Mouse (Mus musculus): ENCODE data around the gene Plekhg6.

The Plekhg6 gene

DNA sequence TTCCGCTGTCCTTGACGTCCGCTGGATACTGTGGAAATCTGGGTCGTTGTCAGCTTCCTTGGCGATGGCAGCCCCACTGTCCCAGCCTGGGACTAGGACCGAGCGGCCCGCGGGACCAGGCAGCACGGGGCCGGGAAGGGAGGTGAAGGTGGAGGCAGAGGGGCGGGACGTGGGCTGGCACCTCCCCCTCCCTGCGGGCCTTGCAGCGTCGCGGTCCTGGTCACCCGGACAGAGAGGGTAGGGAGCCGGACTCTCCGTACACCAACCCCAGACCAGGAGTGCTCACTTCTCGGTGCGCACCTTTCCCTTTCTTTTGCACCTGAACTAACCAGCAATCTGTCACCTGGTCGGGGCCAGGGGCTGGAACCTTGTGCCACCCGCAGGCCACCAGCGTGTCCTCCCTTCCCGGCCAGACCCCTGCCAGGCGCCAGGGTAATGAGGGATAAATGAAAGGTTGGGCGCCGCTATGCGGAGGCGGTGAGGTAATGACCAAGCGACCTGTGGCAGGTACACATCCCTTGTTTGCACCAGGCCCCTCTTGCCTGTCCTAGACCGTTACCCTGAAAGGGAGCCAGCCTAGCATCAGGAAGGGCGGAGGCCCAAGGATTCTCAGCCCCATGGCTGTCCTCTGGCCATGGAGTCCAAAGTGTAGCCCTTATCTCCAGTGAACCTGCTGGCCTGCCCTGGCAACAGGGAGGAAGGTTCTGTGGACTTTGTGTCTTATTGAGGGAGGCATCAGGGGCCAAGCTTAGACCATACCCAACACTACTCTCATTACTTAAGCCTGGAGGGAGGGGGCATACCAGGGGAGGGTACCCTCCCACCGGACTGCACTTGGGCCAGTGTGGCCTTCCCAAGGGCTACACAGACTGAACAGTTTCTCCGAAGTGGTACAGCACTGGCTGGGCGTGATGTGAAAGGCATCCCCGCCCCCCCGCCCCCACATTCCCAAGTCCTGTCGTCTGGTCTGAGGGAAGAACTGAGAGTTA is at the start of gene Plekhg6:
Gene Plekhg6, minus strand, starts transcription at position 422 of the 989 bp plus-strand sequence.
- DNase-seq (ENCODE audit: extremely low read depth, insufficient read length, low spot score) = no peak

DNA sequence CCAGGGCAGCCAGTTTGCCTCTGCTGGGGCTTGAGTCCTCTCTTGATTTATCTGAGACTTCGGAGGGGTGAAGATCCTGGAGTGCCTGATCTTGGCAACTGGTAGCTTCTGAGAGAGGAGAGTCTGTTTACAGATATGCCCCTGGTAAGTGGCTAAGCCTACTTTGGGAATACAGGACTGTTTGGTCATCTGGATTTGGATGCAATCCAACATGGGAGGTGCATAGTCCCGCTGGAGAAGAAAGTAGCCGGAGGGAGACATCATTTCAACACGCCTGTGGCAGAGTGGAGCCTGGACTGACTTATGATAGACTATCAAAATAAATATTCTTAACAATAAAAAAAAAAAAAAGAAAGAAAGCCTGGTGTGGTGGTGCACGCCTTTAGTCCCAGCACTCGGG is 49.1 kb upstream of the Plekhg6 start:
- DNase-seq (ENCODE audit: extremely low read depth, insufficient read length, low spot score) = no peak

DNA sequence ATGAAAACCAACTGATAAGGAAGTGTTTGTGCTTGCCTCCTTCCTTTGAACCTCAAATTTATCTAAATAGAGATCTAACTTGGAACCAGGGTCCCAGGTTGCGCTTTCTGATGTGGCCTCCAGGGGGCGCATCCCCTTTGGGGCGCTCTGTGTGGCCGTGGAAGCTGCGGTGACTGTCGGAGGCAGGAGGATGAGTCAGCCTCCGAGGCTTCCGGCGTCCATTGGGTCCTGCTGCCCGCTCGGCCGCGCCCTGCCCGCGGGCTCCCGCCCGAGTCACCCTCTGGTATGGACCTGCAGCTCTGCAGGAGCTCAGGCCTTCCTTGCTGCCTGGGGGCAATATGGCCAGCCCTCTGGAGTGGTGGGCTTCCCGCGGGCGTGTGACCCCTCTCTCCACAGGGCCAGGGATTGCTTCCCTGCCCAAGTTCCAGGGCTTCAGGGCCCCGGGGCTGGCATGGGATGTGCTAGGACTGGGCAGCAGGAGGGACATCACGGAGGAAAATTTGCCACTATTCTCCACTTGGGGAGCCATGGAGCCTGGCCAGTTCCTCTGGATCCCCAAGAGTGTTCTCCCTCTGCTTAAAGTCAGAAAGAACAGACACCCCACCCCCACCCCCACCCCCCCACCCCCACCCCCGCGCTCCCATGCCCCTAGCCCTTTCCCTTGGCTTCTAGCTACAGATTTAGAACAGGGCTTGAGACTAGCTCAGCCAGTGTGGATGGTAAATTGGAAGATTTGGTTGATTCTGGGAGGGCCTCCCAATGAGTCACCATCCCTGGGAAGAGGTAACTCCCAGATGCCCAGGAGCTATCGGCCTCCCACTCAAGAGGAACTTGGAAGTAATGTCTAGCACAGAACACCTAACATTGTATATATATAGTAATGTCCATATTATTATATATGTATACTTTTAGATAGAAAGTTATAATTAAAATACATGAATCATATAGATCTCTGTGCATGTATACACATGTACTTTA is 46.1 kb upstream of the Plekhg6 start:
- DNase-seq (ENCODE audit: extremely low read depth, insufficient read length, low spot score) = peak; percentile 98

DNA sequence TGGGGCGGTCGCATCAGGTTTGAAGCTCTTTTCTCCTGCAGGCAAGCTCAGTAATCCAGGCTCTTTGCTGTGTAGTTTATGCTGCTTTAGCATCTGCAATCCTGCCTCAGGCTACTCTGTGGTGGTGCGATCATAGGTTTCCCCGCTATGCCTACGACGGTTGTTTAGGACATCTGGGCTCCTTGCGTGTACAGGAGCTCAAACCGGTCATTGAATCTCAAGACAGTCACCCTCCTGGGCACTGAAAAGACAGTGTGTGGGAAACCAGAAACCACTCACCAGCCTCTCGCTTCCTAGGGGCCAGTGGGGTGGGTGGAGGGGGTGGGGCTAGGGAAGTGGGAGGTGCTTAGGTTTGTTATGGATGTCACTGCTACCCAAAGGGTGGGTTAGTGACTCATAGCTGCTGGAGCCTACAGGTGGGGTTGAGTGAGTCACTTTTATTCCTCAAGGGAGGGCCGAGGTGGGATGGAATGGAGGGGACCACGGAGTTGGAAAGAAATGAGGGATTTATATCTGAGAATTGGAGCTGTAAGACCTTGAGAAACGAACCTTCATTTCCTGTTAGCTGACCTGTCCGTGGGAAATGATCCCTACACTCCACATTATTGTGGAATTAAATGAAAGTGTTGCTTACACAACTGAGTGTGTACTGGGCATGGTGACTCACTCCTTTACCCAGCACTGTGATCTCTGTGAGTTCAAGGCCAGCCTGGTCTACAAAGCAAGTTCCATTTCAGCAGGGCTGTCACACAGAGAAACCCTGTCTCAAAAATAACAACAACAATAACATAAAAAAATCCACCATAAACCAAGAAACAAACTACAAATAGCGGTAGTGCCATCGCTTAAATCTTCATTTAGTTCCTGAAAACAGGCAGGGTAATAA is 44.9 kb upstream of the Plekhg6 start:
- DNase-seq (ENCODE audit: extremely low read depth, insufficient read length, low spot score) = peak; percentile 84

DNA sequence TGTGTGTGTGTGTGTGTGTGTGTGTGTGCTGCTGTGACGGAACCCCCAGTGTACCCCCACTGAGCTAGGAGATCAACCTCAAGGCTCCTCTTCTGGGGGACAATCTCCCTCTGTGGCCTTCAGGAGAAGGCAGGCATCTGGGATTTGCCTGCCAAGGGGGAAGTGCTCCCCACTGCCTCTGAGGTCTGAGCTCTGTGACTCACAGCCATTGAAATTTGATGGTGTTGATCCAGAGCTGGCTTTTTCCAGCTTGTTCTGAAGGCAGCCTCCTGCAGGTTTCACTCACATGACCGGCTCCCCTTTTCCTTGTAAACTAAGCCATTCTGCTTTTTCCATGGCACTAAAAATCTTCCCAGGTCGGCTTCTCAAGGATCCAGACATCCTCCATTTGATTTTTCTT is 43.6 kb upstream of the Plekhg6 start:
- DNase-seq (ENCODE audit: extremely low read depth, insufficient read length, low spot score) = peak; percentile 53

DNA sequence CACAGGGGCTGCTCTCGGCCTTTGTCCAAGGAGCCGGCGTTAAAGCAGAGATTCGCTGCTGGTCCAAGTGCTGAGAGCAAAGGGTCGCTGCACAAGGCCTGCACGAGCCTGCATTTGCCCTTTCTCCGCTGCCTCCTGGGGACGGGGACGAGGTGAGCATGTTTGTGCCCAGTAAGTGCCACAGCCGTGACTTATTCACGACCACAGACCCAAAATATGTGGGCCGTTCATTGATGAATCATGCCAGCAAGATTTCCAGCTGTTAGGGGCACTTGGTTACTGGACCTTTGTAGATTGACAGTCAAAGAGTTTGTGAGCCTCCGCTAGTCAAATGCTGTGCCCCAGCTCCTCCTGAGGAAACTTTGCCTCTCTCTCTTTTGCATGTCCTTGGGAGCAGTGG is 42.9 kb upstream of the Plekhg6 start:
- peak; percentile 52 for DNase-seq (ENCODE audit: extremely low read depth, insufficient read length, low spot score)

DNA sequence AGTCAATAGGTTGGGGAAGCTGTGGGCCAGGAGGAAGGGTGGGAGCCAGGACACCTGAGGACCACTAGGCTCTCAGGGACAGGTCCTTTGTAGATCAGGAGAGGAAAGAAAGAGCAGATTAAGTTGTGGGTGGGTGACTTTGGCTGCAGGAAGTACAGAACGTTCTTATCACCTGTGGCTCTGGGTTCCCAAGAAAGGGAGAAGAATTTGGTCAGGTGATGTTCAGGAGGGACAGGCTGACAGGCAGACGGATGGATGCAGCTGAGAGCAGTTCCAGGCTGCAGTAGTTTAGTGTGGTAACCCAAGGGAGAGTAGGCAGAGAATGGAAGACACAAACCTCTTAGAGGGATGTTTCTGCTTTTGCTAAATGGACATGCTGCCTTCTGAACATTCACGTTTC is 42.5 kb upstream of the Plekhg6 start:
- no peak for DNase-seq (ENCODE audit: extremely low read depth, insufficient read length, low spot score)

DNA sequence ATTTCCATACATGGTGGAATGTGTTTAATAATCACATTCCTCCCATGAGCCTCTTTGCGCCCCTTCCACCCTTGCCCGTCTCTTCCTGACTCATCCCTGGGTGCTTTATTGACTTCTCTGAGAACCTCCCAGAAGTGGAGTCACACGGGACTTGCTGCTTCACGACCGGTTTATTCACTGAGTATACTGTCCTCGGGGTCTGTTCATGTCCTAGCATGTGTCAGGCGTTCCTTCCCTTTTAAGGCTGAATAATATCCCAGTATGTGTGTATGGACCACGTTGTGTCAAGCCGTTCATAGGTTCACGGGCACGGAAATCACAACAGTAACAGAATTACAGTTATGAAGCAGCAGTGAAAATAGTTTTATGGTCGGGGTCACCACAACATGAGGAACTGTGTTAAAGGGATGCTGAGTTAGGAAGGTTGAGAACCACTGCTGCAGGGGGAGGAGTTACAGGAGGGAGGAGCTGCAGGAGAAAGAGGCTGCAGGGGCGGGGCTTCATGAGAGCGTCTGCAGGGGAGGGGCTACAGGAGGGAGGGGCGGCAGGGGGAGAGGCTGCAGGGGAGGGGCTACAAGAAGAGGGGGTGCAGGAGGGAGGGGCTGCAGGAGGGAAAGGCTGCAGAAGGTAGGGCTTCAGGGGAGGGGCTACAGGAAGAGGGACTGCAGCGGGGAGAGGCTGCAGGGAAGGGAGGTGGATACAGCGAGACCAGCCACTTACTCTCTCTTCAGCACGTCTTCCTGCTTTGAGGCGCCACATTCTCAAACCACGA is 41.6 kb upstream of the Plekhg6 start:
- peak; percentile 87 for DNase-seq (ENCODE audit: extremely low read depth, insufficient read length, low spot score)

DNA sequence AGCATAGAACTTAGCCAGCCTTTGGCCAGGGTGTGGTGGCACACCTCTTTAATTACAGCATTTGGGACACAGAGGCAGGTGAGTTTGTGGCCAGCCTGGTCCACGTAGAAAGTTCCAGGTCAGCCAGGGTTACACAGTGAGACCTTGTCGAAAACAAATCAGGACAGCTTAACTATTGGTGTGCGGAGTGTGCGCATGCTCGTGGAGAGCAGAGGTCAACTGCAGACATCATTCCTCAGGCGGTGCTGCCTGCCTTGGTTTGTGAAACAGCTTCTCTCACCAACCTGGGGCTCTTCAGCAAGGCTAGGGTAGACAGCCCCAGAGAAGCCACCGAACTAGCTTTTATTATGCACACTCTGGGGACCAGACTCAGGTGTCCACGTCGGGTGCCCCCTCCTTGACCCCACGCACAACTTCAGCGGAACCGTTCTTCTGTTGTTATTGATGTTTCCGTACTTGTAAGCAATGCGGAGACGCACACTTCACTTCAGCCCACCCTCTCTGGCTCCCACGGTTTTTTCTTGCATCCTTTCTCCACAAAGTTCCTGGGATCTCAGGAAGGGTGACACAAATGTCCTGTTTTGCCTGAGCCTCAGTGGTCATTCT is 40.0 kb upstream of the Plekhg6 start:
- DNase-seq (ENCODE audit: extremely low read depth, insufficient read length, low spot score) = no peak

DNA sequence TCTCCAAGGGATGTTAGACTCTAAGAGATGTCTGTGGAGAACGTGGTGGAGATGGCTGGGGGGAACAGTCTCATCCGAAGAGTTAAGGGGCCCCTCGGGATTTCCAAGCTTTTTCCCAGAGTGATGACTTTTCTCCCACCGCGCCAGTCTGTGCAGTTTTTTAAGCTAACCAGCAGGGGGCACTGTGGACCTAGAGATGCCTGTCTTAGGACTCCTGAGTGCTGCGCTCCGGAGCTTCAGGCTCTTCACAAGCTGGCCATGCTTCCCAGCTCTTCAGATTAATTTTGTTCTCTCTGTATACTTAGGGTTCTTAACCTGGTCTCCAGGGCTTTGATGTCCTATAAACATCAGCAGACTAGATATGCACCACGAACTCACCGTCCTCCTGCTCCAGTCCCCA is 38.2 kb upstream of the Plekhg6 start:
- DNase-seq (ENCODE audit: extremely low read depth, insufficient read length, low spot score) = no peak

DNA sequence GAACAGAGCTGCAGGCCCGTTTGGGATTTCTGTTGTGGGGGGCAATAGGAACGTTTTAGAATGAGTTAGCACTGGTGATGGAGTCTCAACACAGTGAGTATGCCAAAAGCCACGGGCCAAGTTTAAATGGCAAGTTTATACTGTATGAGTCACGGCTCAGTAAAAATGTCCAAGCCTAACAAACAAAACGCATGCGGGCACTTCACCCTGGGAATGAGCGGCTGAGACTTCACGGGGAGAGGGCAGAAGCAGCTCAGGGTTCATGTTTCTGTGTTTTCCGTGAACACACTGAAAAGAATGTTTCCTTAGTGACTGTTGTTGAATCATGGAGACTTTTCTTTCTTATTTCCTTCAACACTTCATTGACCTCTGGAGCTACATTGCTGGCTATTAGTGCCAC is 32.7 kb upstream of the Plekhg6 start:
- peak; percentile 68 for DNase-seq (ENCODE audit: extremely low read depth, insufficient read length, low spot score)

DNA sequence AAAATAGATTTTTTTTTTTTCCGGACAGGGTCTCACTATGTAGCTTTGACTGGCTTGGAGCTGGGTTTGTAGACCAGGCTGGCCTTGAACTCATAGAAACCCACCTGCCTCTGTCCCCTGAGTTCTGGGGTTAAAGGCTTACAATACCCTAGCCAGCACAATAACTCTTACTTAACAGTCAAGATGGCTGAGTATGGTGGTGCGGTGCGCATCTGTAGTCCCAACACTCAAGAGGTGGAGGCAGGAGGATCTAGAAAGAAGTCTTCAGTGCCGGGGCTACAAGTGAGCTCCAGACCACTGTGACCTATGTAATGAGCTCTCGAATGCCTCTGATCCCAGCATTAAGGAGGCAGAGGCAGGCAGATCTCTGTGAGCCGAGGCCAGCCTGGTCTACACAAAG is 31.1 kb upstream of the Plekhg6 start:
- no peak for DNase-seq (ENCODE audit: extremely low read depth, insufficient read length, low spot score)

DNA sequence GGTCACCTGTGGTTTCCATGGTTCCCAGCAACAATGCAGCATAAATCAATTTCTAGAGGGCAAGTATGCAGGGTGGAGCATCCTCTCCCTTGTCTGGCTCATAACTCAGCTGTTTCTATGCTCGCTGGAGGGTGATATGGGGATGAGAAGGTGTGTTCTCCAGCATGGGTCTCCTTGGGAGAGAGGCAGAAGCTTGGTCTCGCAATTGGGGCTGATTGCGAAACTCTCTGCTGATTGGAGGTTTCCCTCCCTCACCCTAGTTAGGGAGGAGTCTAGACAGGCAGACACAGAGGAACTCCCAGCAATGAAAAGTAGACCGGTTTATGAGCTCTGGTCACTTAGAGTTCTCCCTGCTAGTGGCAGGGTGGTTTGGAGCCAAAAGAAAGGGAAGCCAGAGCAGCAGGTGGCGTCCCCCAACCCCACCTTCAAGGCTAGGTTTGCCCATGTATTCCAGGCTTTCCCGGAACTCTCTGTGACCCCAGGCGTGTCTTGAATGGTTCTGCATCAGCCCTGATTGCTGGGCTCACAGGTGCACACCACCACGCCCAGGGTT is 30.5 kb upstream of the Plekhg6 start:
- peak; percentile 49 for DNase-seq (ENCODE audit: extremely low read depth, insufficient read length, low spot score)

DNA sequence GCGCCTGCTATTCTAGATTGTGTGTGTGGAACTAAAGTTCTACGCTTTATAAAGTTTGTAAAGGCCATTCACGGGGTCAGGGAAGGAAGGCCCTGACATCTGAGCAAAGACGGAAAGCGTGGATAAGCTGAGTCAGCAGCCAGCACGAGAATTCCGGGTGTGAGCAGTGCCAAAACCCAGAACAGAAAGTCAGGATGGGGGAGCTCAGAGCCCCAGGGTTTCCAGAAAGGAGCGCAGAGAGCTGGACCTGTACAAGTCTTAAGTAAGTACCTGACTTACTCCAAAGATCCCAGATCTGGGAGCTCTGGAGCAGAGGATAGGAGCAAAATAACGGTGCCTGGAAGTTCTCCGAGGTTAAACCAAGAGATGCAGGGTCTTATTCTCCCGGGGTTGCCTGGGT is 30.0 kb upstream of the Plekhg6 start:
- DNase-seq (ENCODE audit: extremely low read depth, insufficient read length, low spot score) = no peak

DNA sequence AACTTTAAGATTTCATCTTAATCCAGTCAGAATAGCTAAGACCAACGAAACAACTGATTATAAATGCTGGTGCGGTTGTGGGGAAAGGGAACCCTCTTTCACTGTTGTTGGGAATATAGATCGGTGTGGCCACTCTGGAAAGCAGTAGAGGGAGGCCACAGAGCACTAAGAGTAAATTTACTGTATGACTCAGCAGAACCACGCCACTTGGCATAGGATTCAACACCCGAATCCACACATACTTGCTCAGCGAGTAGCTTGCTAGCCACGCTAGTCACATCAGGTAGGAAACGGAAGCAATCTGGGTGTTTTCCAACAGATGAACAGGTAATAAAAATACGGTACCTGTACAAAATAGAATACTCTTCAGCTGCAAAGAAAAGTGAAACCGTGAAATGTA is 27.1 kb upstream of the Plekhg6 start:
- no peak for DNase-seq (ENCODE audit: extremely low read depth, insufficient read length, low spot score)

DNA sequence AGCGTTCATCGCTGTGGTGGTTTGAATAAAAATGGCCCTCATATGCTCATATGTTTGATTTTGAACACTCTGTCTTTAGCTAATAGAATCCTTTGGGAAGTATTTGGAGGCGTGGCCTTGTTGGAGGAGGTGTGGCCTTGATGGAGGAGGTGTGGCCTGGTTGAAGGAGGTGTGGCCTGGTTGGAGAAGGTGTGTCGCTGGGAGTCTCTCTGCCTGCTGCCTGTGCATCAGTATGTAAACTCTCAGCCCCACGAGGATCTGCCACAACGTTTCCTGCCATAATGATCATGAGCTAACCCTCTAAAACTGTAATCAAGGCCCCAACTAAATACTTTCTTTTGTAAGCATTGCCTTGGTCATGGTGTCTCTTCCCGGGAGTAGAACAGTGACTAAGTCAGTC is 26.6 kb upstream of the Plekhg6 start:
- DNase-seq (ENCODE audit: extremely low read depth, insufficient read length, low spot score) = peak; percentile 70

DNA sequence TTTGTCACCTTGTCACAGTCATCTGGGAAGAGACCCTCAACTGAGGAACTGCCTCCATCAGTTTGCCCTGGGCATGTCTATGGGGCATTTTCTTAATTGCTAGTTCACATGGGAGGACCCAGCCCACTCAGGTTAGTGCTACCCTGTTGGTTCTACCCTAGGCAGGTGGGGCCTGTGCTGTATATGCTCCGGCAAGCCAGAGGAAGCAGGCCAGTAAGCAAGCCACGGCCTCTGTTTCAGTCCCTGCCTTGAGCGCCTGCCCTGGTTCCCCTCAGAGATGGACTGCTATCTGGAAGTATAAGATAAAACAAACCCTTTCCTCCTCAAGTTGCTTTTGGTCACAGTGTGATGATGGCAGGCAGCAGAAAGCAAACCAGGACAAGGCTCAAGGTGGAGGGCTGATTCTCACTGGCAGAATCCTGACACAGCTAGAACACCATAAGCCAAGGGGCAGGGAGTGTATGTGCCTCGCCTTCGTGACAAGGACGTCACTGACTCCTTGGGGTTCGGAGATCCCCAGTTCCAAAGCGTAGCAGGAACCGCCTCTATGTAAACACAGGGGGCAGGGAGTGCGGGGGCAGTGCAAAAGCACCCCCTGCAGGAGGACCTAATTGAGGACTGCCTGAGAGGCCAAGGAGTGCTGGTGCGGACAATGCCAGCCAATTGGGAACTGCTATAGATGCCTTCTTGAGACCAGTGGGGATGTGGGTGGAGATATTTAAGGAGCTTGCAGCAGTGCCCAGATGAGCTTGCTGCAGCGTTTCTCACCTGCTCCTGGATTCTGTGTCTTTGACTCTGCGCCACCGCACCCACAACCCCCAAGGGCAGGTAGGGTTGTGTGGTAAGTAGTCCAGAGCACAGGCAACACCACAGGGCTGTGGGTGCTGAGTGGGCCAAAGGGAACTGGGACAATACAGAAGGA is 25.1 kb upstream of the Plekhg6 start:
- no peak for DNase-seq (ENCODE audit: extremely low read depth, insufficient read length, low spot score)

DNA sequence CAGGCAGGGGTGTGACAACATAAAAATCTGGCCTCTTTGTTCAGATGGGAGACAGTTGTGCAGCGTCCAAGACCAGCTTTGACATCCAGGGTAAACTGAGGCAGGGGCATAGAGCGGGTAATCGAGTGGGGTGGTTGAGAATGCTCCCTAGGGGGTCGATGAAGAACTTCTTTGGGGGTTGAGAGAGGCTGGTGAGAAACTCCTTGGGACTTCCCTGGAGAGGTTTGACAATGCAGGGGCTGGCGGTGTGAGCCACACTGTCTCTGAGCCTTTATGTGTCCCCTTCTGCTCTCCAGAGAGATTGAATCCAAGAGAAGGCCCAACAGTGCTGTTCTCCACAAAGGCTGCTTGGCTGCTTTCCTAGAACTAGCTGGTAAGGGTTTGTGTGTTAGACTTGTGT is 9.3 kb upstream of the Plekhg6 start:
- no peak for DNase-seq (ENCODE audit: extremely low read depth, insufficient read length, low spot score)

Data from 3134 (cell line).